Mouse (Mus musculus) neural tube, embryonic 12.5 days (tissue): ENCODE measurements around the gene Gclc. TPM values are rescaled to one million over a fixed set of nuclear protein-coding genes. Genes with fewer than 3 reads are reported as not detected.

Experiments
- ATAC-seq: fragments of 200-750 bp; cut with Nextera tagmentation; 2 replicates; pipeline ENCODE4 v1.8.0; 2017; ENCODE audit warnings: low read depth, mild to moderate bottlenecking, moderate TSS enrichment, moderate library complexity; ENCODE audit not compliant: low FRiP score
- H3K27ac ChIP-seq: fragments of 300-500 bp; sonication (generic); 2 replicates; pipeline ENCODE4 v1.5.1; 2016
- H3K27me3 ChIP-seq: fragments of 300-500 bp; sonication (generic); replicated peaks from 2 replicates; pipeline ENCODE4 v1.6.1; 2016; ENCODE audit warnings: mild to moderate bottlenecking
- H3K36me3 ChIP-seq: fragments of 300-500 bp; sonication (generic); 2 replicates; pipeline ENCODE4 v1.6.1; 2016; ENCODE audit warnings: mild to moderate bottlenecking
- H3K4me1 ChIP-seq: fragments of 300-500 bp; sonication (generic); 2 replicates; pipeline ENCODE4 v1.6.1; 2016
- H3K4me2 ChIP-seq: fragments of 300-500 bp; sonication (generic); replicated peaks from 2 replicates; pipeline ENCODE4 v1.6.1; 2016; ENCODE audit warnings: mild to moderate bottlenecking
- H3K4me3 ChIP-seq: fragments of 300-500 bp; sonication (generic); 2 replicates; pipeline ENCODE4 v1.5.1; 2016
- H3K9ac ChIP-seq: fragments of 300-500 bp; sonication (generic); 2 replicates; pipeline ENCODE4 v1.6.1; 2016; ENCODE audit warnings: mild to moderate bottlenecking
- H3K9me3 ChIP-seq: fragments of 300-500 bp; sonication (generic); 2 replicates; pipeline ENCODE4 v1.6.1; 2016; ENCODE audit warnings: mild to moderate bottlenecking
- WGBS: fragments of 180-500 bp; shearing (Covaris S2); methylation state at CpG from one replicate; pipeline ENCODE4 v1.1.7; 2016; 5-methylcytosine and 5-hydroxymethylcytosine counted together
- polyA plus RNA-seq: library from polyadenylated mRNA; unstranded; fragments of >200 nt; fragmentation: Nextera tagmentation; extraction: Ambion mirVana; gene quantifications from 2 replicates; pipeline ENCODE4 v1.2.1, GENCODE M21; 2016

Gene Gclc
- polyA plus RNA-seq, 1 experiment from 2014 or later = 23.9 TPM

DNA sequence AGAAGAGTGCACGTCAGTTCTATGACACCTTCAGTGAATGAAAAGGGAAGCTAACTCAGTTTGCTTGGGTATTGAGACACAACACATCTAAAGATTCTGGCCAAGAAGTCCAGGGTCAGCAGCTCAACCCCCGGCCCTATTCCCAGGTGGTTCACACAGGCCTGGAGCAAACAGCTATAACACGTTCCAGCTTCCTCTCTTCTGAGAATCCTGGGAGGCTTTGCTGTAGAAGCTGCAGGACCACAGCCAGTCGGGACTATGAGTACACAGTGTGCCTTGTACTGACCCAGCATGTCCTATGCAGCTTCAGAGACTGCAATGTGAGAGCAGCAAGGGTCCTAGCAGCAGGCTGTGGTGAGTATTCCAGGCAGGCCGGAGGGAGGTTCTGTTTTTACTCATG lies 84.3 kb downstream of the Gclc start:
- no peaks in the 10 kb centered on the region for H3K27me3 ChIP-seq
- H3K4me2 ChIP-seq = no peak overlapping the region
- no peaks in the 10 kb centered on the region for H3K36me3 ChIP-seq
- no peak overlapping the region for H3K27ac ChIP-seq
- 77% methylated on average over 5 of the region's 5 CpGs for WGBS
- ATAC-seq = no peak
- no peak overlapping the region for H3K4me3 ChIP-seq
- no peaks in the 10 kb centered on the region for H3K4me1 ChIP-seq
- no peaks in the 10 kb centered on the region for H3K9me3 ChIP-seq
- H3K9ac ChIP-seq = no peak overlapping the region

Other genes with a start within 250 kb of the Gclc start
- gene Lrrc1, start 209.7 kb upstream of the Gclc start, polyA plus RNA-seq = 6.8 and 7.0 TPM in 2 replicates
- gene Klhl31, start 118.0 kb upstream of the Gclc start, polyA plus RNA-seq = 1.4 and 1.5 TPM in 2 replicates
- gene Elovl5, start 162.8 kb downstream of the Gclc start, polyA plus RNA-seq = 66.4 and 67.9 TPM in 2 replicates